Mouse (Mus musculus): Measurements from ENCODE around the gene Chchd10.

The Chchd10 gene

GRCm38 (mm10) chr10:75951424-75952050 is 18.6 kb downstream of the Chchd10 start:
- no peak for DNase-seq

- no peak for DNase-seq
These were observed 21.5 kb downstream of the Chchd10 start, which contains the start of gene Gm5134 for GRCm38 (mm10) chr10:75954381-75954811. Gm5134 (plus strand) TSS chr10:75954514.

DNA sequence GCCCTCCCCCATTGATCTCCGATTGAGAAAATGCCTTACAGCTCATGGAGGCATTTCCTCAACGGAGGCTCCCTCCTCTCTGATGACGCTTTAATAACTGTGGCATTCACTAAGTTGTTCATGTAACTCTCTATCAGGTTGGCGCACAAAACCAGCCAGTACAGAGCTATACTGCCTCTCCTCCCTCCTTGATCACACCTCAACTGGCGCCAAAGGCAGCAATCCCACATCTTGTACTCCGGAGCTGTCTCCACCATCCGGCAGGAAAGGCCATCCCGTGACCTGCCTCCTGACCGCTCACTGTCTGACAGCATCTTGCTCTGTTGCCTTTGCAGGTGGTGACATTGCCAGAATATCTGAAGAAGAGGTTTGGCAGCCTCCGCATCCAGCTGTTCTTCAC is 40.9 kb downstream of the Chchd10 start:
- no peak for DNase-seq

DNA sequence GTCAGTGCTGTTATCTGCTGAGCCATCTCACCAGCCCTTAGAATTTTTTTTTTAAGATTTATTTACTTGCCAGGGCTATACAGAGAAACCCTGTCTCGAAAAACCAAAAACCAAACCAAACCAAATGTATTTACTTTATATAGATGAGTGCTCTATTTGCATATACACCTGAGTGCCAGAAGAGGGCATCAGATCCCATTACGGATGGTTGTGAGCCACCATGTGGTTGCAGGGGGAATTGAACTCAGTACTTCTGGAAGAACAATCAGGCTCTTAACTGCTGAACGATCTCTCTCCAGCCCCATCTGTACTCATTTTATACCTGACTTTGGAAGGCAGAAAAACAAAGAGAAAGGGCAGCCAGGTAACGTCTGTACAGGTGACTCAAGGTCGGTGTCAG is 42.3 kb downstream of the Chchd10 start:
- no peak for DNase-seq

GRCm38 (mm10) chr10:75978119-75978834 is 45.3 kb downstream of the Chchd10 start:
- no peak for DNase-seq

- DNase-seq: no peak
These were observed 45.9 kb downstream of the Chchd10 start for GRCm38 (mm10) chr10:75978835-75979157.

GRCm38 (mm10) chr10:75979432-75979831 is 46.5 kb downstream of the Chchd10 start:
- no peak for DNase-seq
